Mouse (Mus musculus) erythroblast, embryonic 14.5 days (primary cell): ENCODE measurements around the gene Grm8.

ENCODE experiments used
- GATA1 ChIP-seq: IDR thresholded peaks from 2 replicates; pipeline ENCODE4 v1.6.1; 2012; ENCODE audit warnings: low read length, inconsistent platforms, mixed read lengths
- TAL1 ChIP-seq: IDR thresholded peaks from 3 replicates; pipeline ENCODE4 v1.6.1; 2012; ENCODE audit warnings: low read length, inconsistent platforms, mixed read lengths

- no peak for TF ChIP-seq GATA1
- no peak for TF ChIP-seq TAL1
Observed at GRCm38 (mm10) chr6:27902224-27902623, 232.8 kb downstream of the Grm8 start.
